Mouse (Mus musculus): Measurements from ENCODE around the gene Apoa5. TPM values are rescaled to one million over a fixed set of nuclear protein-coding genes. Genes with fewer than 3 reads are reported as not detected.

Gene Apoa5
- polyA plus RNA-seq, 1 experiment = not detected

DNA sequence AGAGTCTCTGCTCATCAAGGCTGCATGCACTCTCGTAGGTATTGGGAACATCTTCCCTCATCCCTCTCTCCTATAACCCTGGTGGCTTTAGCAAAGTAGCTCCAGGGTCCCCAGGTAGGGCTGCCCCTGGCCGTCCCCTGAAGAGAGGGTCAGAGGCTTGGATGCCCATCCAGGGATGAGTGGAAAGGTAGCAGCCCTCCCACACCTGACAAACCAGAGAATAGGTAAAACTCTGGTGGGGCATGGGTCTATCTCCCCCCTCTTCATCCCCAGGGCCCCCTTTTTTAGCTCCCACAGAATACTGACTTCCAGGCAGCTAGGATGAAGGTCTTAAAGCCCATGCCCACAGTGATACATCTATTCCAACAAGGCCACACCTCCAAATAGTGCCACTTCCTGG is 52.0 kb downstream of the Apoa5 start:
- Histone ChIP-seq H3K79me3 (ENCODE audit: low read depth) (no peaks in the 10 kb centered on the region), H3K4me3 (ENCODE audit: insufficient read depth, poor library complexity, severe bottlenecking) (no peak overlapping the region), H3K27me3 (ENCODE audit: control insufficient read depth, insufficient read depth, insufficient read length) (peaks cover 38% of the 10 kb centered on the region), H3ac (ENCODE audit: control insufficient read depth, insufficient read length, low read depth) (no peak overlapping the region), H3K36me3 (ENCODE audit: control insufficient read depth, insufficient read depth) (no peaks in the 10 kb centered on the region), H3K79me2 (ENCODE audit: control insufficient read depth, insufficient read depth) (no peaks in the 10 kb centered on the region)
- TF ChIP-seq CTCF (IDR thresholded peaks at IDR 0.05; ENCODE audit: control insufficient read depth, insufficient read depth, insufficient read length) (no peak), MYOD1 (IDR thresholded peaks at IDR 0.05; ENCODE audit: control insufficient read depth, insufficient read length, low read depth) (no peak), MAX (IDR thresholded peaks at IDR 0.05) (no peak)

Other genes with a start within 250 kb of the Apoa5 start
- gene Apoa1, start 40.1 kb upstream of the Apoa5 start, polyA plus RNA-seq (2012; fragmentation: generic; extraction: Trizol) = not detected
- gene Apoc3, start 33.0 kb upstream of the Apoa5 start, polyA plus RNA-seq (2012; fragmentation: generic; extraction: Trizol) = not detected
- gene Apoa4, start 27.9 kb upstream of the Apoa5 start, polyA plus RNA-seq (2012; fragmentation: generic; extraction: Trizol) = not detected
- gene Zpr1, start 4.4 kb downstream of the Apoa5 start, polyA plus RNA-seq (2012; fragmentation: generic; extraction: Trizol) = 40.1 TPM
- 11.5 TPM for gene Bud13, start 14.4 kb downstream of the Apoa5 start, polyA plus RNA-seq (2012; fragmentation: generic; extraction: Trizol)
- gene 4931429L15Rik, start 51.4 kb downstream of the Apoa5 start, polyA plus RNA-seq (2012; fragmentation: generic; extraction: Trizol) = not detected